Mouse (Mus musculus) forebrain, embryonic 12.5 days (tissue): Measurements from ENCODE around the gene Ltbp3. TPM values are rescaled to one million over a fixed set of nuclear protein-coding genes. Genes with fewer than 3 reads are reported as not detected.
A peak's percentile ranks its signal among the peaks of the same experiment; 100 is the strongest.

Source experiments
- ATAC-seq: fragments of 200-750 bp; cut with Nextera tagmentation; 2 replicates; pipeline ENCODE4 v1.8.0; 2017; ENCODE audit warnings: moderate TSS enrichment; ENCODE audit not compliant: low FRiP score
- H3K27ac ChIP-seq: fragments of 300-500 bp; sonication (generic); 2 replicates; pipeline ENCODE4 v1.5.1; 2016; ENCODE audit warnings: mild to moderate bottlenecking
- H3K27me3 ChIP-seq: fragments of 300-500 bp; sonication (generic); 2 replicates; pipeline ENCODE4 v1.6.1; 2016; ENCODE audit warnings: mild to moderate bottlenecking
- H3K36me3 ChIP-seq: fragments of 300-500 bp; sonication (generic); replicated peaks from 2 replicates; pipeline ENCODE4 v1.6.1; 2016; ENCODE audit warnings: mild to moderate bottlenecking
- H3K4me1 ChIP-seq: fragments of 300-500 bp; sonication (generic); 2 replicates; pipeline ENCODE4 v1.6.1; 2016
- H3K4me2 ChIP-seq: fragments of 300-500 bp; sonication (generic); 2 replicates; pipeline ENCODE4 v1.6.1; 2016; ENCODE audit warnings: mild to moderate bottlenecking, moderate library complexity
- H3K4me3 ChIP-seq: fragments of 300-500 bp; sonication (generic); replicated peaks from 2 replicates; pipeline ENCODE4 v1.5.1; 2016; ENCODE audit warnings: mild to moderate bottlenecking
- H3K9ac ChIP-seq: fragments of 300-500 bp; sonication (generic); 2 replicates; pipeline ENCODE4 v1.6.1; 2016; ENCODE audit warnings: mild to moderate bottlenecking
- H3K9me3 ChIP-seq: fragments of 300-500 bp; sonication (generic); 2 replicates; pipeline ENCODE4 v1.6.1; 2016
- WGBS: fragments of 180-500 bp; shearing (Covaris S2); methylation state at CpG from one replicate; pipeline ENCODE4 v1.1.7; 2016; 5-methylcytosine and 5-hydroxymethylcytosine counted together
- polyA plus RNA-seq: library from polyadenylated mRNA; unstranded; fragments of >200 nt; fragmentation: Nextera tagmentation; extraction: Ambion mirVana; gene quantifications from 2 replicates; pipeline ENCODE4 v1.2.1, GENCODE M21; 2016

Ltbp3 gene
- 10.0 and 12.0 TPM in 2 replicates for polyA plus RNA-seq

- Histone ChIP-seq H3K27ac (peak within 1 kb of the TSS; percentile 71), H3K4me1 (peaks cover 31% of the 10 kb centered on the region), H3K9me3 (no peaks in the 10 kb centered on the region), H3K36me3 (no peaks in the 10 kb centered on the region), H3K4me2 (peak within 1 kb of the TSS; percentile 81), H3K9ac (peak within 1 kb of the TSS; percentile 73), H3K27me3 (peaks cover 70% of the 10 kb centered on the region), H3K4me3 (peak within 1 kb of the TSS; percentile 47)
- no peak for ATAC-seq
- WGBS, result 12% methylated on average over 13 of the region's 14 CpGs
Measured at GRCm38 (mm10) chr19:5740320-5741317, at the start of gene Ltbp3. TSS of gene Ltbp3 (plus strand) at chr19:5740904.

- 88% methylated on average over 5 of the region's 5 CpGs for WGBS
- peaks cover 43% of the 10 kb centered on the region for H3K36me3 ChIP-seq
- peak overlapping the region; percentile 99 for H3K4me2 ChIP-seq
- no peak overlapping the region for H3K27ac ChIP-seq
- no peak for ATAC-seq
- H3K4me3 ChIP-seq, result 0 out of 2 replicates have a peak overlapping the region, but pooled peaks have one; percentile 89
- peaks cover 65% of the 10 kb centered on the region for H3K4me1 ChIP-seq
- peak overlapping the region; percentile 89 for H3K9ac ChIP-seq
- peaks cover 15% of the 10 kb centered on the region for H3K27me3 ChIP-seq
- H3K9me3 ChIP-seq, result no peaks in the 10 kb centered on the region
Measured at GRCm38 (mm10) chr19:5691601-5692000, 49.1 kb upstream of the Ltbp3 start.

GRCm38 (mm10) chr19:5692086-5692912 lies 48.4 kb upstream of the Ltbp3 start:
- Histone ChIP-seq H3K9me3 (no peaks in the 10 kb centered on the region), H3K4me3 (peak overlapping the region; percentile 7; the same call in 1 of the 2 replicates), H3K4me1 (peaks cover 61% of the 10 kb centered on the region), H3K27ac (peak overlapping the region; percentile 36; the same call in 1 of the 2 replicates), H3K4me2 (peak overlapping the region; percentile 99), H3K36me3 (peaks cover 50% of the 10 kb centered on the region), H3K27me3 (peaks cover 15% of the 10 kb centered on the region), H3K9ac (peak overlapping the region; percentile 89)
- 73% methylated on average over 10 of the region's 10 CpGs for WGBS
- ATAC-seq, result no peak

DNA sequence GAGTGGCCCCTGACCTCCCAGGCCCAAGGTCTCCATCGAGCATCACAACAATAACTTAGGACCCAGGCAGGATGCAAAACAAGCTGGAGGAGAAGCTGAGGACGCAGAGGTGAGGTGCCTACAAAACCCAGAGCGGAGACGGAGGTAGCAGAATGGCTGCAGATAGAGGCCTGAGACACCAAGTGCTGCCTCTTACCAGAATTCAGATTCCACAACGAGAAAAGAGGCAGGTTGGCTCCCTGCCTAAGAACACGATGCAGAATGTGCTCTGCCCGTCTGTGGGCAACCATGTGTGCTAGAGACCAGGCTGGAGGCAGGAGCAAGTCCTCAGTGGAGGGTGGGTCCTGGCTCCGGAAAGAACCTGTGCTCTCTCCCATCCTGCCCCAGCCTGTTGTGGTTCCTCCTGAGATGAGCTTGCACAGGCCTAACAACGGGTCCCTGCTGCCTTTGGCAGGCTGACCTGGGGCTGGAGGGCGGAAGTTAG lies 47.7 kb upstream of the Ltbp3 start:
- peaks cover 56% of the 10 kb centered on the region for H3K36me3 ChIP-seq
- H3K27ac ChIP-seq, result peak overlapping the region; percentile 36; the same call in 1 of the 2 replicates
- WGBS, result 88% methylated on average over 10 of the region's 10 CpGs
- peaks cover 15% of the 10 kb centered on the region for H3K27me3 ChIP-seq
- H3K4me2 ChIP-seq, result peak overlapping the region; percentile 99; the same call in 1 of the 2 replicates
- H3K9ac ChIP-seq, result peak overlapping the region; percentile 89; the same call in 1 of the 2 replicates
- ATAC-seq, result no peak
- peaks cover 55% of the 10 kb centered on the region for H3K4me1 ChIP-seq
- no peaks in the 10 kb centered on the region for H3K9me3 ChIP-seq
- H3K4me3 ChIP-seq, result no peak overlapping the region; the same call in 1 of the 2 replicates

DNA sequence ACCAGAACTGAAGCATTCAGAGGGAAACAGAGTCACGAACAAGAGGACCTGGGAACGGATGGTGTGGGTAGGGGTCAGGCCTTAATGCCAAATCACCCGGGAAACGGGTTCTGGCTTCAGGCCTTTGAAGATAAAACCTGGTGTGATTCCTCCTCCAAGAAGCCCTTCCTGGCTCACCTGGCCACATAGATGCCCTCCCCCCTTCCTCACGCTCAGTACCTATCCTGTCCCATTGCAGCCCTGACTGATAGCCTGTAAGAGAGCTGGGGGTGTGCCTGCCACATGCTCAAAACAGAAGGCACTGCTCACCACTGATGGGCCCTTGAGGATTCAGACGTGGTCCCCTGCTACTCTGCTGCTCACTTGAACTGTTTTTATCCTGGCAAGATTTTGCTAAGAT lies 46.9 kb upstream of the Ltbp3 start:
- peaks cover 15% of the 10 kb centered on the region for H3K27me3 ChIP-seq
- H3K4me3 ChIP-seq, result no peak overlapping the region
- ATAC-seq, result no peak
- H3K4me1 ChIP-seq, result peaks cover 53% of the 10 kb centered on the region
- peaks cover 65% of the 10 kb centered on the region for H3K36me3 ChIP-seq
- peak overlapping the region; percentile 17; the same call in 1 of the 2 replicates for H3K9ac ChIP-seq
- H3K27ac ChIP-seq, result no peak overlapping the region
- no peaks in the 10 kb centered on the region for H3K9me3 ChIP-seq
- H3K4me2 ChIP-seq, result no peak overlapping the region
- WGBS, result 89% methylated on average over 6 of the region's 6 CpGs

GRCm38 (mm10) chr19:5695849-5696462 lies 44.7 kb upstream of the Ltbp3 start:
- peak overlapping the region; percentile 64 for H3K4me2 ChIP-seq
- no peaks in the 10 kb centered on the region for H3K9me3 ChIP-seq
- peak overlapping the region; percentile 39 for H3K4me3 ChIP-seq
- peak overlapping the region; percentile 47 for H3K9ac ChIP-seq
- peaks cover 15% of the 10 kb centered on the region for H3K27me3 ChIP-seq
- ATAC-seq, result peak; percentile 73
- peaks cover 83% of the 10 kb centered on the region for H3K36me3 ChIP-seq
- no peak overlapping the region for H3K27ac ChIP-seq
- H3K4me1 ChIP-seq, result peaks cover 40% of the 10 kb centered on the region
- 6% methylated on average over 41 of the region's 41 CpGs for WGBS

DNA sequence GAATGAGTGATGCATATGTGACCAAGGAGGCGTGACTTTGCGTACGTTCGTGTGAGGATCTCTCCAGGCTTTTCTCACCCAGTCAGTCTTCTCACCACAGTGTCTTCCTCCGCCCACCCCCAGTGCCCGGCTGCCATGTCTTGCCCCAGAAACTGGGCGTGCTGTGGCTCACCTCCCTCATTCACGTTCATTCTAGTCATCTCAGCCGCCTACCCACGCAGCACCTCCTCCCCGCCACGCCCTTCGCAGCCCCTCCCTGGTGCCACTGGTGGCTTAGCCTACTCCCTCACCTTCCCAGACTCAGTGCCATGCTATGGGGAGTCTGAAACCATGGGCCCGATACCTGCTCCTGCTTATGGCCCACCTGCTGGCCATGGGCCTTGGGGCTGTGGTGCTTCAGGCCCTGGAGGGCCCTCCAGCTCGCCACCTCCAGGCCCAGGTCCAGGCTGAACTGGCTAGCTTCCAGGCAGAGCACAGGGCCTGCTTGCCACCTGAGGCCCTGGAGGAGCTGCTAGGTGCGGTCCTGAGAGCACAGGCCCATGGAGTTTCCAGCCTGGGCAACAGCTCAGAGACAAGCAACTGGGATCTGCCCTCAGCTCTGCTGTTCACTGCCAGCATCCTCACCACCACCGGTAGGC lies 36.4 kb upstream of the Ltbp3 start, which contains the start of gene Kcnk7:
Kcnk7 (plus strand) TSS at position 205 of the 638 bp plus-strand sequence.
- no peaks in the 10 kb centered on the region for H3K9me3 ChIP-seq
- H3K9ac ChIP-seq, result no peak within 1 kb of the TSS
- whole genome bisulfite sequencing, result 82% methylated on average over 17 of the region's 17 CpGs
- H3K4me1 ChIP-seq, result peaks cover 4% of the 10 kb centered on the region; the same call in 1 of the 2 replicates
- H3K27me3 ChIP-seq, result no peaks in the 10 kb centered on the region
- no peak for ATAC-seq
- no peak within 1 kb of the TSS for H3K4me3 ChIP-seq
- peak within 1 kb of the TSS; percentile 67; the same call in 1 of the 2 replicates for H3K27ac ChIP-seq
- no peak within 1 kb of the TSS for H3K4me2 ChIP-seq
- peaks cover 68% of the 10 kb centered on the region for H3K36me3 ChIP-seq

DNA sequence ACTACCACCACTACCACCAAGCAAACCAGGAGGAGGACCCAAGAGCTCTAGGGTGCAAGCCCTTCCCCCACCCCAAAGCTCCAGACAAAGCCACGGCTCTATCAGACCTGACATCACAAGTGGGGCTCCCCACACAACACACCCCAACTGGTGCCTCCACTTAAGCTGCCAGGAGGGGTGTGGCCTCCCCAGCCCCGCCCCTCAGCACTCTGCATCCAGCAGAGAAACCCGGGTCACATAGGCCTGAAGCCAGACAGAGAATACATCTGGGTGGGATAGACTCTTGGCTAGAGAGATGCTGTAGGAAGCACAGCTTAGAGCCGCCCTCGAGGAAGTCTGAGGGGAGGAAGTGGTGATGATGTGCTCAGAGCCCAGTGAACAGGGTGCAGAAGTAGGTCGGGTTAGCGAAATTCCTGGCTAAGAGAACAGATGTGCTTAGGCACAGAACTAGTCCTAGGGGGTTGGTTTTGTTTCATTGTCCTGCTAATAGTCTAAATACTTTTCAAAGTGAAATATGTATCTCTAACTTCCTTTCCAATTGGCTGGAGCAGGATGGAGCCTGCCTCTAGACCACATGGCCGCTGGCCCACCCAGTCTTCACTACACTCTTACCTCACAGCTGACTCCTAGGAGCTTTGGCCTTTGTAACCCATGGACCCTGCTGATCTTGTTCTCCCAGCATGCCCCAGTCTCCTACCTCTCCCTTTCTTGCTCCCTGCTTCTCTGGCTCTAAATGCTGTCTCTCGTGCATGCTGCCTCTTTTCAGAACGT lies 35.7 kb upstream of the Ltbp3 start:
- peaks cover 67% of the 10 kb centered on the region for H3K36me3 ChIP-seq
- no peak overlapping the region for H3K27ac ChIP-seq
- 52% methylated on average over 10 of the region's 10 CpGs for WGBS
- no peak overlapping the region for H3K4me3 ChIP-seq
- no peak overlapping the region for H3K9ac ChIP-seq
- H3K27me3 ChIP-seq, result no peaks in the 10 kb centered on the region
- ATAC-seq, result 0 out of 2 replicates have a peak, but pooled peaks have one; percentile 40
- no peak overlapping the region for H3K4me2 ChIP-seq
- no peaks in the 10 kb centered on the region for H3K9me3 ChIP-seq
- peaks cover 4% of the 10 kb centered on the region; the same call in 1 of the 2 replicates for H3K4me1 ChIP-seq

DNA sequence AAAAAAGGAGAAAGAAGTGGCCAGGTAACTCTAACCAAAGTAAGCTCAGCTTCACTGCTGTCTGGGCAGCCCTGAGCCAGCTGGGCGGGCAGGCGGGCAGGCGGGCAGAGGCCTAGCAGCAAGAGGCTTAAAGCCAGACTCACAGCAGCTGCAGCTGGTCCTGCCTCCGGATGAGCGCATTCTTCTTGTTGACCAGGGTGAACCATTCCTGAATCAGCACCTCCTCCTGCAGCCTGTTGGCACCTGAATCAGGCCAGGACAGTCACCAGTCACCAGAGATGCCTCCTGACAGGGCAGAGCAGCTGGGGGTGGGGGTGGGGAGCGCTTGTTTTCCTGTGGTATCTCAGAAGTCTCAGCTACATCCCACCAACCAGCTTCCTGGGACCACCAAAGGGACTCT lies 30.6 kb upstream of the Ltbp3 start:
- peaks cover 1% of the 10 kb centered on the region; the same call in 1 of the 2 replicates for H3K4me1 ChIP-seq
- no peak overlapping the region for H3K4me2 ChIP-seq
- H3K27me3 ChIP-seq, result no peaks in the 10 kb centered on the region
- no peak overlapping the region for H3K4me3 ChIP-seq
- H3K9me3 ChIP-seq, result no peaks in the 10 kb centered on the region
- peaks cover 63% of the 10 kb centered on the region for H3K36me3 ChIP-seq
- no peak for ATAC-seq
- H3K9ac ChIP-seq, result no peak overlapping the region
- WGBS, result 96% methylated on average over 6 of the region's 6 CpGs
- no peak overlapping the region for H3K27ac ChIP-seq

GRCm38 (mm10) chr19:5710581-5710980 lies 30.1 kb upstream of the Ltbp3 start:
- Histone ChIP-seq H3K4me1 (peaks cover 6% of the 10 kb centered on the region), H3K27me3 (no peaks in the 10 kb centered on the region), H3K4me2 (no peak overlapping the region), H3K9ac (no peak overlapping the region), H3K27ac (no peak overlapping the region), H3K4me3 (no peak overlapping the region), H3K9me3 (no peaks in the 10 kb centered on the region), H3K36me3 (peaks cover 68% of the 10 kb centered on the region)
- 76% methylated on average over 8 of the region's 8 CpGs for WGBS
- ATAC-seq, result no peak
